Mouse (Mus musculus): ENCODE results near the gene Zmynd8. TPM values are rescaled to one million over a fixed set of nuclear protein-coding genes. Genes with fewer than 3 reads are reported as not detected.

Zmynd8 gene
- polyA plus RNA-seq, 1 experiment = 30.3 TPM

GRCm38 (mm10) chr2:165866951-165867387 lies 31.8 kb downstream of the Zmynd8 start:
- TF ChIP-seq CTCF (IDR thresholded peaks at IDR 0.05; ENCODE audit: borderline replicate concordance, control insufficient read depth, extremely low read depth, insufficient read depth, low read length, poor library complexity) (no peak), POLR2A (IDR thresholded peaks at IDR 0.05; ENCODE audit: control insufficient read depth, extremely low read depth, insufficient read depth, low read length, poor library complexity) (no peak)
- DNase-seq = no peak
- Histone ChIP-seq H3K36me3 (ENCODE audit: control insufficient read depth, insufficient read depth, low read length) (no peaks in the 10 kb centered on the region), H3K4me3 (ENCODE audit: control insufficient read depth, insufficient read depth, low read length) (no peak overlapping the region), H3K27me3 (ENCODE audit: control insufficient read depth, insufficient read depth, low read length) (no peaks in the 10 kb centered on the region), H3K4me1 (replicated peaks; ENCODE audit: control insufficient read depth, insufficient read depth, low read length) (no peaks in the 10 kb centered on the region), H3K27ac (ENCODE audit: control insufficient read depth, insufficient read depth, low read length) (no peak overlapping the region)
- 96% methylated on average over 12 of the region's 12 CpGs for WGBS

GRCm38 (mm10) chr2:165866412-165866811 lies 32.4 kb downstream of the Zmynd8 start:
- DNase-seq = no peak
- Histone ChIP-seq H3K4me1 (replicated peaks; ENCODE audit: control insufficient read depth, insufficient read depth, low read length) (no peaks in the 10 kb centered on the region; the same call in 1 of the 2 replicates), H3K27me3 (ENCODE audit: control insufficient read depth, insufficient read depth, low read length) (no peaks in the 10 kb centered on the region), H3K36me3 (ENCODE audit: control insufficient read depth, insufficient read depth, low read length) (no peaks in the 10 kb centered on the region), H3K27ac (ENCODE audit: control insufficient read depth, insufficient read depth, low read length) (no peak overlapping the region), H3K4me3 (ENCODE audit: control insufficient read depth, insufficient read depth, low read length) (no peak overlapping the region)
- WGBS = 81% methylated on average over 8 of the region's 8 CpGs
- TF ChIP-seq POLR2A (IDR thresholded peaks at IDR 0.05; ENCODE audit: control insufficient read depth, extremely low read depth, insufficient read depth, low read length, poor library complexity) (no peak), CTCF (IDR thresholded peaks at IDR 0.05; ENCODE audit: borderline replicate concordance, control insufficient read depth, extremely low read depth, insufficient read depth, low read length, poor library complexity) (no peak)

GRCm38 (mm10) chr2:165864769-165865168 lies 34.0 kb downstream of the Zmynd8 start:
- TF ChIP-seq POLR2A (IDR thresholded peaks at IDR 0.05; ENCODE audit: control insufficient read depth, extremely low read depth, insufficient read depth, low read length, poor library complexity) (no peak), CTCF (IDR thresholded peaks at IDR 0.05; ENCODE audit: borderline replicate concordance, control insufficient read depth, extremely low read depth, insufficient read depth, low read length, poor library complexity) (no peak)
- Histone ChIP-seq H3K27me3 (ENCODE audit: control insufficient read depth, insufficient read depth, low read length) (no peaks in the 10 kb centered on the region), H3K27ac (ENCODE audit: control insufficient read depth, insufficient read depth, low read length) (no peak overlapping the region), H3K36me3 (ENCODE audit: control insufficient read depth, insufficient read depth, low read length) (no peaks in the 10 kb centered on the region), H3K4me3 (ENCODE audit: control insufficient read depth, insufficient read depth, low read length) (no peak overlapping the region), H3K4me1 (replicated peaks; ENCODE audit: control insufficient read depth, insufficient read depth, low read length) (peaks cover 7% of the 10 kb centered on the region; the same call in 1 of the 2 replicates)
- 97% methylated on average over 3 of the region's 3 CpGs for WGBS
- no peak for DNase-seq

DNA sequence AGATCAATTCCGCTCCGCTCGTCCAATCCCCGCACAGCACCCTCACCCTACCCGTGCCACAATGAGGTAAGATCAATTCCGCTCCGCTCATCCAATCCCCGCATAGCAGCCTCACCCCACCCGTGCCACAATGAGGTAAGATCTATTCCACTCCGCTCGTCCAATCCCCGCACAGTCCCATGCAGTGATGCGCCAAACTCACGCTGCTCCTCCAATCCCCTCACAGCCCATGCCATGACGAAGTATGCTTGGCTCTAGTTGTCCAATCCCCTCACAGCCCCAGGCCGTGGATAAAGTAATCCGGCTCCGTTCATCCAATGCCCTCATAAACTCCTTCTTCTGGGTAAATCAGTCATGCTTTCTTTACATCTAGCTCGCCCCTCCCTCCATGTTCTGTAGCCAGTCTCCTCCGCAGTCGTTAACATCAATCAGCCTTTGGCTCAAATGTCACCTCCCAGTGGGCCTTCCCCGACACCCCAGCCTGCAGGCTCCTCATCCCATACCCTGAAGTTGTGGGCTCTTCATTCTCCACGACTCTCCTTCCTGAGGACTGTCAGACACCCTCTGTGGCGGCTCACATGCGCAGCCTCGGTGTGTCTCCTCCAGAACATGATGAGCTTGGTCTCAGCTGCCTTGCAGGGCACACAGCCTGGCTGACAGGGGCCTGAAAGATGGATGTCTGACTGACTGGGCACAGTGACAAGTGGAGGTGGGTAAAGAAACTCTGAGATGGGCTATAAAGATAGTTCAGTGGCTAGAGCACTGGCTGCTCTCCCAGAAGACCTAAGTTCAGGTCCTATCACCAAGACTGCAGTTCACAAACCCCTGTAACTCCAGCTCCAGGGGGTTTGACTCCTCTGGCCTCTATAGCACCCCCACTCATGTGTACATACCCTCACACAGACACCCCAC lies 36.9 kb downstream of the Zmynd8 start:
- peaks cover 33% of the 10 kb centered on the region for H3K4me1 ChIP-seq (replicated peaks; ENCODE audit: control insufficient read depth, insufficient read depth, low read length)

GRCm38 (mm10) chr2:165860962-165861682 lies 37.7 kb downstream of the Zmynd8 start:
- H3K4me1 ChIP-seq (replicated peaks; ENCODE audit: control insufficient read depth, insufficient read depth, low read length) = peaks cover 40% of the 10 kb centered on the region
- 65% methylated on average over 20 of the region's 20 CpGs for WGBS
- no peaks in the 10 kb centered on the region for H3K36me3 ChIP-seq (ENCODE audit: control insufficient read depth, insufficient read depth, low read length)
- H3K4me3 ChIP-seq (ENCODE audit: control insufficient read depth, insufficient read depth, low read length) = no peak overlapping the region
- H3K27ac ChIP-seq (ENCODE audit: control insufficient read depth, insufficient read depth, low read length) = no peak overlapping the region
- H3K27me3 ChIP-seq (ENCODE audit: control insufficient read depth, insufficient read depth, low read length) = no peaks in the 10 kb centered on the region
- no peak for TF ChIP-seq CTCF (IDR thresholded peaks at IDR 0.05; ENCODE audit: borderline replicate concordance, control insufficient read depth, extremely low read depth, insufficient read depth, low read length, poor library complexity)
- TF ChIP-seq POLR2A (IDR thresholded peaks at IDR 0.05; ENCODE audit: control insufficient read depth, extremely low read depth, insufficient read depth, low read length, poor library complexity) = no peak
- DNase-seq = no peak

More for the DNA sequence above, 36.9 kb downstream of the Zmynd8 start:
- no peak for DNase-seq
- H3K27ac ChIP-seq (ENCODE audit: control insufficient read depth, insufficient read depth, low read length) = no peak overlapping the region
- 94% methylated on average over 26 of the region's 26 CpGs for WGBS
- H3K36me3 ChIP-seq (ENCODE audit: control insufficient read depth, insufficient read depth, low read length) = no peaks in the 10 kb centered on the region
- TF ChIP-seq CTCF (IDR thresholded peaks at IDR 0.05; ENCODE audit: borderline replicate concordance, control insufficient read depth, extremely low read depth, insufficient read depth, low read length, poor library complexity) = no peak
- TF ChIP-seq POLR2A (IDR thresholded peaks at IDR 0.05; ENCODE audit: control insufficient read depth, extremely low read depth, insufficient read depth, low read length, poor library complexity) = no peak
- no peak overlapping the region for H3K4me3 ChIP-seq (ENCODE audit: control insufficient read depth, insufficient read depth, low read length)
- no peaks in the 10 kb centered on the region for H3K27me3 ChIP-seq (ENCODE audit: control insufficient read depth, insufficient read depth, low read length)

- no peaks in the 10 kb centered on the region for H3K36me3 ChIP-seq (ENCODE audit: control insufficient read depth, insufficient read depth, low read length)
- H3K27ac ChIP-seq (ENCODE audit: control insufficient read depth, insufficient read depth, low read length) = no peak overlapping the region
- TF ChIP-seq POLR2A (IDR thresholded peaks at IDR 0.05; ENCODE audit: control insufficient read depth, extremely low read depth, insufficient read depth, low read length, poor library complexity) (no peak), CTCF (IDR thresholded peaks at IDR 0.05; ENCODE audit: borderline replicate concordance, control insufficient read depth, extremely low read depth, insufficient read depth, low read length, poor library complexity) (no peak)
- no peaks in the 10 kb centered on the region for H3K27me3 ChIP-seq (ENCODE audit: control insufficient read depth, insufficient read depth, low read length)
- DNase-seq = no peak
- no peak overlapping the region for H3K4me3 ChIP-seq (ENCODE audit: control insufficient read depth, insufficient read depth, low read length)
- WGBS = 98% methylated on average over 6 of the region's 6 CpGs
- H3K4me1 ChIP-seq (replicated peaks; ENCODE audit: control insufficient read depth, insufficient read depth, low read length) = peaks cover 45% of the 10 kb centered on the region
These were observed 38.4 kb downstream of the Zmynd8 start for GRCm38 (mm10) chr2:165860447-165860846.

All from thymus, adult 2 months (tissue).